Mouse (Mus musculus): Measurements from ENCODE around the gene Chd5. TPM values are rescaled to one million over a fixed set of nuclear protein-coding genes. Genes with fewer than 3 reads are reported as not detected.
A peak's percentile ranks its signal among the peaks of the same experiment; 100 is the strongest.

Chd5 gene
- total RNA-seq, 1 experiment from 2014 or later = 0.20 TPM

DNA sequence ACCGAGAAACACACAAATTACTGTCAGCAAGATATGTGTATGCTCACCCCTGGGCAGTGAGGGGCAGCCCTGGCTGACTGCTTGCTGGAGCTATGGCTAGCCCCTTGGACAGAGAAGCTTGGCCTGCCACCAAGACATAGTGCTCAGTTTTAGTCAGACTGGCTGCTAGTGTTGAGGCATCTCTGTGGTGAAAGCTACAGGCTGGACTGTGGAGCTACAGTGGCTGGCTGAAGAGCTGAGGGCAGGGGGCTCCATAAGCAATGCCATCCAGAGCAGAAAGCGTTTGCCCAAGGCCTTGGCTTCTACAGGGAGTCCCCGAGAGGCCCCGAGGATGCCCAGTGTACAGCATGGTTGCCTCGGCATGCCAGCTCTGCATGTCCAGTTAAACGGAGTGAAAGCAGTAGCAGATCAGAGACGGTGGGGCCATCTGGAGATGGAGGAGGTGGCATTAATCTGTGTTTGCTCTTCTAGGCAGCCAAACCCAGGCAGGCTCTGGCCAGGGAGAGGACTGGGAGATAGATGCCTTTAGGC is 67.3 kb downstream of the Chd5 start:
- ATAC-seq (replicated peaks in 1 of 2; ENCODE audit: insufficient read depth in 1 of 2, low FRiP score in 2 of 2, low TSS enrichment in 1 of 2, low read depth in 1 of 2, poor library complexity in 2 of 2, severe bottlenecking in 2 of 2) = no peak

DNA sequence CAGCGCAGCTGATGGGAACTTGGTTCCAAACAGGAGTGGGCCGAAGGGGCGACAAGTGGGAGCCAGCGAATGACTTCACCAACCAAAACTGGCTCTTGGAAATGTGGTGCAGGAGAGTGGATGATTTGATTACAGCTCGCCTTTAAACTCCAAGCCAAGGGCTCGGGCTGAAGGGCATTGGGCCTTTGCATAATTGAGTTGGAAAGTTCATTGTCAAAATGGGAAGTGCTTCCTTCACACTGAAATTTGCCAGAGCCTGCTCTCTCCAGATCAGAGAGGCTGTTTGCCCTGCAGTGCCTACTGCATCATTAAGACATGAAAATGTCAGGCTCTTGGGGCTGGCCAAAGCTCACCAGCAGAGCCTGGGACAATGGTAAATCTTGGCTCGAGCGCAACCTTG is 68.1 kb downstream of the Chd5 start:
- no peak for ATAC-seq (replicated peaks in 1 of 2; ENCODE audit: insufficient read depth in 1 of 2, low FRiP score in 2 of 2, low TSS enrichment in 1 of 2, low read depth in 1 of 2, poor library complexity in 2 of 2, severe bottlenecking in 2 of 2)

DNA sequence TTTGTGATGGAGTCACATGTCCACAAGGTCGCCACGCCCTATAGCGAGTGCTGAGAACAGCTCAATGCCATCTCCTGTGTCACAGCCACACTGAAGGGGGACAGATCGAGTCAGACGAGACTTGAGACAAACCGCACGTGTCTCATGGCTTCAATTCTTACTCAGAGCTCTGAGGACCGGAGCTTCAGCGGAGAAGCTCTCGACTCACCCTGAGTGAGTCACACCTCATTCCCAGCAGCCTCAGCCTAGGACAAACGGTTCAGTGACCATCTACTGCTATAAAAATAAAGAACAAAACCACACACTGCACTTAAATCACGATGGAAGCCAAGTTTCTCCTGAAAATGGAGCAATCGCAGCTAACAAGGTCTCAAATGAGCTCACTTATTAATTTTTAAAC is 72.5 kb downstream of the Chd5 start:
- ATAC-seq (replicated peaks in 1 of 2; ENCODE audit: insufficient read depth in 1 of 2, low FRiP score in 2 of 2, low TSS enrichment in 1 of 2, low read depth in 1 of 2, poor library complexity in 2 of 2, severe bottlenecking in 2 of 2) = no peak

DNA sequence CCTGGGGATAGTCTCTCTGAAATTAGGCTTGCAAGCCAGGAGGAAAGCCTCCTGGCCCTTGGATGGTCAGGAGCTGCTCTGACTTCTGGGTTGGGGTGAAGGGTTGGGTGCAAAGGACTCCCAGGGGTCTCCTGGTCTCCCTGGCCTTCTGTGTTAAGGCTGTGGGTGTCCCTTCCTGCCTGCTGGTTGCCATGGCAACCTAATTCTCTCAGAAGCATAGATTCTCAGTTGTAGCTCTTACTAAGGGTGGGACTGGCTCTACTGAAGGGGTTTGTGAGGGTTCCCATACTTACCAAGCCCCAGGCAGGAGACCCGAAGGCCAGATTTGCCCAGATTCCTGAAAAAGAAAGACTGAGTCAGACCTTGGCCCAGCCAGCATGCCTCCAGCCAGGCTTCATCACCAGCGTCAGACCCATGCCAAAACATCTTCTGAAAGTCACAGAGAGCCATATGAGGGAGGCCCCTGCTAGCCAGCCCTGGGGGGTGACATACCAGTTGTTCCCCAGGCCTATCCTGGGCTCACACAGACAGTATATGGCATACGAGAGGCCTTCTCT is 74.2 kb downstream of the Chd5 start:
- ATAC-seq (replicated peaks in 1 of 2; ENCODE audit: insufficient read depth in 1 of 2, low FRiP score in 2 of 2, low TSS enrichment in 1 of 2, low read depth in 1 of 2, poor library complexity in 2 of 2, severe bottlenecking in 2 of 2) = no peak

DNA sequence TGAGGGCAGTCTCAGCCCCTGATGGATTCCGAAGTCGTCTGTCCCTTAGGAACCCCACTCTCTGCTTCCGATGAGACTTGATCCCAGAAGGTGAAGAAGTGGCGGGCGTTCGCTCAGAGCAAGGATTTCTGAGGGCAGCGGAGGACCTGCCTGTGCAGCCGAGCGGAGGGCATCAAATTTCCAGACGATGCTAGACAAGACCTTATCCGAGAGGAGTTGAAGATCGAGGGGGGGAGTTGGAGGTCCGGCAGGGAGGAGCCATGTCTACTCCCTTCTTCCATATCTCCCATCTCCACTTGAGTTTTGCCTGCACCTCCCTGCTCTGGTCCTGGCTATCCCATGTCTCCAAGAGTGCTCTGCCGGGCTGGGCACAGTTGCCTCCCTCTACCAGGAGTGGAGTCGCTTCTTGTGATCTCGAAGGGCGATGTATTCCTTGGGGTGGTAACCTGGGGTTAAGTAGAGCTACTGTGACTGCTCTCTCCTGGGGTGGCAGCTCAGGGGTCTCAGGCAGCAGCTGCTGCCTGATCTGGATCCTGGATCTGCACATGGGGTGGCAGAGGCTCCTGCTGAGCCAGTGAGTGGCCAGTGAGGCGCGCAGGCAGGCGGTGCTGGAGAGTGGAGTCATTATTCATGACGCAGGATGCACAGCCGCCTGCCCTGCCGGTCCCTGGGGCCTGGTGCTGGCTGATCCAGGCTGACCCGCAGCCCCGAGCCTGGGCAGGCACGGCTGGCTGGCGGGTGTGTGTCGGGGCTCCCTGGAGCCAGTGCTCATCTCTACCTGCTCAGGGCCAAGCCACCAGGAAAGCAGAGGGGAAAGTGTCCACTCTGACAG is 80.0 kb downstream of the Chd5 start:
- ATAC-seq (replicated peaks in 1 of 2; ENCODE audit: insufficient read depth in 1 of 2, low FRiP score in 2 of 2, low TSS enrichment in 1 of 2, low read depth in 1 of 2, poor library complexity in 2 of 2, severe bottlenecking in 2 of 2) = no peak

DNA sequence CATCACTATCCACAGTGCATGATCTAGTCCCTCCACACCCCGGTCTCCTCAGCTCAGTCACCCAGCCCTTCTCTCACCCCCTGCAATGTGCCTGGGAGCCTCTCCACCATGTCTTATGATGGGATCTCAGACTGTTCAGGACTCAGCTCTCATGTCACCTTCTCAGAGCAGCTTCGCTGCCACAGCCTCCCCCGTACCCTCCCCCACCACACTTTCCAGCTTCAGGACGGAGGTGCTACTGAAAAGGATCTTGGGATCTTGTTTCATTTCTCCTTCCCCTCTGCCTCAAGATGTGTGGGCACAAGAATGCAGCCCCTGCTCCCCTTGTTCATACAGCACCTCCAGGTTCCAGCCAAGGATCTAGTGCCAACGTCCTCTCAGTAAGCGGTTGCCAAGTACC is 85.1 kb downstream of the Chd5 start:
- no peak for ATAC-seq (replicated peaks in 1 of 2; ENCODE audit: insufficient read depth in 1 of 2, low FRiP score in 2 of 2, low TSS enrichment in 1 of 2, low read depth in 1 of 2, poor library complexity in 2 of 2, severe bottlenecking in 2 of 2)

DNA sequence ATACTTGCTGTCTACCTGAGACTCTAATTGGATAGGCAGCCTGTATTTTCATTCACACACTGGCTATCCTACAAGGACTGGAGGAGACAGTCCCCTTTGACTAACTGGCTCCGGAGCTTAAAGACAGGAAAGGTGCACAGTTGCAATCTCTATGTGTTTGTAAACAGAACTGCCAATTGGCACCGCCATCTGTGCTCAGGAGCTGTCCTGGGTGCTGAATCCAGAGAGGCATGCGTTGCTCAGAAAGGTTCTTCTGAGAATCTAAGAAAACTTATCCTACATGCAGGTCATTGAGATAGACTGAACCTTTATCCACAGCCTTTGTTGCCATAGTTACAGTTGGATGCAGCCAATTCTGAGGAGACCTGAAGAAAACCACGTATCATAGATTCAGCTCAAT is 85.9 kb downstream of the Chd5 start:
- ATAC-seq (replicated peaks in 1 of 2; ENCODE audit: insufficient read depth in 1 of 2, low FRiP score in 2 of 2, low TSS enrichment in 1 of 2, low read depth in 1 of 2, poor library complexity in 2 of 2, severe bottlenecking in 2 of 2) = no peak

DNA sequence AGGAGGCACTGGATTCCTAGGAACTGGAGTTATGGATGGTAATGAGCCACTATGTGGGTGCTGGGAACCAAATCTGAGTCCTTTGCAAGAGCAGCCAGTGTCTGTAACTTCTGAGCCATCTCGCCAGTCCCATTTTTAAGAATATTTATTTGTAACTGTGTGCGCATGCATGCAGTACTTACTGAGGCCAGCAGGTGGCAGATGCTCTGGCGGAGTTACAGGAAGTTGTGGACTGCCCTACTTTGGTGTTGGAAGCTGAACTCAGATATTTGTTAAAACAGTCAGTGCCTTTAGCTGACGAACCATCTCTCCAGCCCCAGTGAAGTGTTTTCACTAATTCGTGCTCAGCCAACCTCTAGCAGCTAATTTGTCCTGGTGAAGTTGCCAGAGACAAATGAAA is 86.5 kb downstream of the Chd5 start:
- ATAC-seq (replicated peaks in 1 of 2; ENCODE audit: insufficient read depth in 1 of 2, low FRiP score in 2 of 2, low TSS enrichment in 1 of 2, low read depth in 1 of 2, poor library complexity in 2 of 2, severe bottlenecking in 2 of 2) = no peak

DNA sequence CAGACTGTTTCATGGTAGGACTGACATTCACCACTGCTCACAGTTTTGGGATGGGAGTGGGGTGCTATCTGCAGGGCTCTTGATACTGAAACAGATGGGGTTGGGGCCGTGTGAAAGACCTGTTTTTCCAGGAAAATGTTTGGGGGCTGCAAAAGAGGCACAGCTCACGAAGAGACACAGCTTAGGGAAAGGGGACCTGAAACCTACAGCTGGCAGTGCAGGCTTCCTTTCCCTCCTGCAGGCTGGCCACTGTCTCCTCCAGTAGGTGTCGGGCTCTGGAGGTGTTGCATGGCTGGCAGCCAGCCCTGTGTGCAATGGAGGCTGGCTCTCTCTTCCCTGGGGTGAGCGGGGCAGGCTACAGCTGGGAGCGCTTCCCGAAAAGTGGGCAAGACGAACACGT is 89.8 kb downstream of the Chd5 start:
- ATAC-seq (replicated peaks in 1 of 2; ENCODE audit: insufficient read depth in 1 of 2, low FRiP score in 2 of 2, low TSS enrichment in 1 of 2, low read depth in 1 of 2, poor library complexity in 2 of 2, severe bottlenecking in 2 of 2) = no peak

DNA sequence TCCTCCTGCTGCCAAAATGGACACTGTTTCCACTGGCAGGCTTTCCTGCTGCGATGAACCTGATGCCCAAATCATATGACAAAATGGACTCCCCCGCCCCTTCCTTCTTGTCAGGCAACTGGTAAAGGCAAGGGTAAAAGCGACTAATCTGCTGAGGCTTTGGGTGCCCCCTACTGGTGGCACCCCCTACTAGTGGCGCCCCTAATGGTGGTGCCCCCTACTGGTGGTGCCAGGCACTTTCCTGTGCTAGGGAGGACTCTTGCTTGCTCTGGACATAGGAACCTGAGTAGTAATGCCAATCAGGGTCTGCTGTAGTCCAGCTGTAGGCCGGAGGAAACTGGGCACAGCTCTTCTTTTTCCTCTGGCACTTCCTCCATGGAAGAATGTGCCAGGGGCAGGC is 93.9 kb downstream of the Chd5 start:
- ATAC-seq (replicated peaks in 1 of 2; ENCODE audit: insufficient read depth in 1 of 2, low FRiP score in 2 of 2, low TSS enrichment in 1 of 2, low read depth in 1 of 2, poor library complexity in 2 of 2, severe bottlenecking in 2 of 2) = no peak

DNA sequence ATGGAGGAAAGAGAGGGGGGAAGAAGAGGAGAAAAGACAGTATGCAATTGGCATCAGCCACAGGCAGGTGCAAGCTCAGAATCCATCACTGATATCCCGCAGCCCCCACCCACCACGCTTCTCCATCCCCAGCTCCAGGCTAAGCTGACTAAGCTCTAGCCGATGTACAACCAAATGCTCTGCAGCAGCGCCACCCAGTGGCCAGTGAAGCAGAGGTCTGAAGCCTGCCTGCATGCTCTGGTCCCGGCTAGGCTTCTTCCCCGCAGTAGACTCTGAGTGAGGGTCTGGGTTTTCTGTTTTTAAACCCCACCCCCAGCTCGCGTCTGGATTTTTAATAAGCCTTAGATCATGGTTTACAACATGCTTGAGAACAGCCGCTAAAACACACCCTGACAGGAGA is 96.4 kb downstream of the Chd5 start:
- ATAC-seq (replicated peaks in 1 of 2; ENCODE audit: insufficient read depth in 1 of 2, low FRiP score in 2 of 2, low TSS enrichment in 1 of 2, low read depth in 1 of 2, poor library complexity in 2 of 2, severe bottlenecking in 2 of 2) = peak; percentile 72 to 79

DNA sequence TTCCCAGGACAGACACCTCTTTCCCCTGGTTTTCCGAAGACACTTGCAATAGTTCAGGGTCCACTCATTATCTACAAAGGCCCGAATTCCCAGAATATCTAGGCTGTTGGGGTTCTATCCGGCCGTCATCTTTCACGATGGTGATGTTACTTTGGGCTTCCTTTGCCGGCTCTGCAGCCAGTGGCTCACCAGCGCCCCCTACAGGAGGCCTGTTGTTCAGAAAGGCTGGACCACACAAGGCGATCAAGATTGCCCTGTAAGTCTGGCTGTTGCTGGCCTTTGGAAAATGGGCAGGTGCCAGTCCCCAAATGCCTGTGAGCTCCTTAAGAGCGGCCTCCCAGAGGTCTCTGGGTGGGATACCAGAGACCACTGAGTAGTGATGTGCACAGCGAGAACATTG is 96.8 kb downstream of the Chd5 start:
- ATAC-seq (replicated peaks in 1 of 2; ENCODE audit: insufficient read depth in 1 of 2, low FRiP score in 2 of 2, low TSS enrichment in 1 of 2, low read depth in 1 of 2, poor library complexity in 2 of 2, severe bottlenecking in 2 of 2) = peak in 1 of 2 experiments; percentile 54; a peak in 1 of 4 replicates

Other genes with a start within 250 kb of the Chd5 start
- 0.69 and 1.1 TPM in 2 replicates for gene Tnfrsf25, start 222.7 kb upstream of the Chd5 start, total RNA-seq (2017)
- 0.89 and 1.6 TPM in 2 replicates for gene Espn, start 186.3 kb upstream of the Chd5 start, total RNA-seq (2017)
- gene Hes2, start 179.8 kb upstream of the Chd5 start, total RNA-seq (2017) = not detected in 2 replicates
- 66.4 and 72.7 TPM in 2 replicates for gene Acot7, start 160.5 kb upstream of the Chd5 start, total RNA-seq (2017)
- gene Gpr153, start 64.4 kb upstream of the Chd5 start, total RNA-seq (2017) = not detected in 2 replicates
- not detected in 2 replicates for gene Hes3, start 47.0 kb upstream of the Chd5 start, total RNA-seq (2017)
- 16.8 and 19.4 TPM in 2 replicates for gene Icmt, start 41.4 kb upstream of the Chd5 start, total RNA-seq (2017)
- 0.35 TPM in 1 of 2 replicates, not detected in the other for gene Rnf207, start 19.7 kb upstream of the Chd5 start, total RNA-seq (2017)
- 2,451 and 4,877 TPM in 2 replicates for gene Rpl22, start 12.9 kb upstream of the Chd5 start, total RNA-seq (2017)
- gene Nphp4, start 138.1 kb downstream of the Chd5 start, total RNA-seq (2017) = 0.35 and 2.5 TPM in 2 replicates
- gene Kcnab2, start 139.2 kb downstream of the Chd5 start, total RNA-seq (2017) = 66.7 and 67.8 TPM in 2 replicates